Mouse (Mus musculus): ENCODE results near the gene Ankib1. TPM values are rescaled to one million over a fixed set of nuclear protein-coding genes. Genes with fewer than 3 reads are reported as not detected.

Gene Ankib1
- total and polyA plus RNA-seq, 3 experiments, result 14.5 to 19.5 TPM; not detected in 1

- TF ChIP-seq CTCF (IDR thresholded peaks at IDR 0.05 in 2 of 3, conservative IDR thresholded peaks at IDR 0.05 in 1 of 3; ENCODE audit: control insufficient read depth in 1 of 3, insufficient read depth in 1 of 3, low read depth in 2 of 3, low read length in 3 of 3, poor library complexity in 1 of 3, severe bottlenecking in 1 of 3), result no peak
- no peak for TF ChIP-seq CHD2 (IDR thresholded peaks at IDR 0.05; ENCODE audit: low read length)
- no peak for TF ChIP-seq NRF1 (IDR thresholded peaks at IDR 0.05; ENCODE audit: insufficient read depth, low read depth, low read length, poor library complexity, severe bottlenecking)
- TF ChIP-seq MYB (IDR thresholded peaks at IDR 0.05; ENCODE audit: low read depth, low read length), result no peak
- no peak for TF ChIP-seq TCF12 (IDR thresholded peaks at IDR 0.05; ENCODE audit: low read depth, low read length)
- no peak for TF ChIP-seq UBTF (IDR thresholded peaks at IDR 0.05; ENCODE audit: borderline replicate concordance, insufficient read depth, low read depth, low read length)
- peak; percentile 50 to 69; a peak in 3 of 4 replicates for TF ChIP-seq EP300 (IDR thresholded peaks at IDR 0.05; ENCODE audit: low read depth in 1 of 2, low read length in 2 of 2)
- TF ChIP-seq BHLHE40 (IDR thresholded peaks at IDR 0.05; ENCODE audit: borderline replicate concordance, low read depth, low read length), result no peak
- no peak for TF ChIP-seq JUND (IDR thresholded peaks at IDR 0.05; ENCODE audit: low read depth, low read length)
- peak; percentile 47; the same call in 1 of the 2 replicates for TF ChIP-seq MAFK (IDR thresholded peaks at IDR 0.05; ENCODE audit: borderline replicate concordance, low read depth, low read length)
- peak; percentile 51; the same call in 1 of the 2 replicates for TF ChIP-seq MAX (IDR thresholded peaks at IDR 0.05; ENCODE audit: low read length)
- no peak for TF ChIP-seq TAL1 (IDR thresholded peaks at IDR 0.05; ENCODE audit: low read length)
- no peak for TF ChIP-seq SMC3 (IDR thresholded peaks at IDR 0.05; ENCODE audit: low read depth, low read length)
- no peak for TF ChIP-seq MAZ (IDR thresholded peaks at IDR 0.05; ENCODE audit: low read depth, low read length)
- peak; percentile 19; the same call in 1 of the 2 replicates for TF ChIP-seq RCOR1 (IDR thresholded peaks at IDR 0.05; ENCODE audit: low read depth, low read length)
Observed at GRCm38 (mm10) chr5:3834107-3834506, 31.4 kb upstream of the Ankib1 start (continued).

DNA sequence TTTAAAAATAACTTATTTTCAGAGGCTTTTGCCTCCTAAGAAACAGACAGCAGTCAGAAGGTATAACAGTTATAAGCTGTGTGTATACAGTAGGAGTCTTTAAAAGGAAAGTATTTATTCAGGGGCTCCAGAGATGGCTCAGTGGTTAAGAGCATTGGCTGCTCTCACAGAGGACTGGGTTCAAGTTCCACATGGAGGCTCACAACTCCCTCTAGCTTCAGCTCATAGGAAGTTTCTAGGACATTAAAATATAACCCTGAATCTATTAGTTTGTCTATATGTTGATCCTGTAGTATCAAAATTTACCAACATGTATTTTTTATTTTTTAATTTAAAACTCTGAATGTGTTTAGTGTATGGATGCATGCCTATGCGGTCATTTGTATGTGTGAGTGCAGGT, 5.7 kb upstream of the Ankib1 start:
- Histone ChIP-seq H3K79me2 (ENCODE audit: control insufficient read depth, insufficient read depth, low read length, poor library complexity) (peaks cover 9% of the 10 kb centered on the region), H3K27ac (ENCODE audit: control insufficient read depth, low read depth, low read length) (no peak overlapping the region), H3K4me1 (ENCODE audit: control insufficient read depth in 1 of 2, insufficient read depth in 2 of 2, low read length in 2 of 2) (peaks cover 0 to 3% of the 10 kb centered on the region in 2 experiments; a peak in 2 of 4 replicates), H3K9ac (ENCODE audit: control insufficient read depth, low read depth, low read length, poor library complexity, severe bottlenecking) (no peak overlapping the region), H3K4me3 (ENCODE audit: control insufficient read depth in 1 of 2, insufficient read depth in 1 of 2, low read depth in 2 of 2, low read length in 2 of 2) (no peak overlapping the region), H3K9me3 (replicated peaks; ENCODE audit: insufficient read depth, low read length) (no peaks in the 10 kb centered on the region), H3K36me3 (ENCODE audit: control insufficient read depth in 1 of 2, insufficient read depth in 2 of 2, low read length in 2 of 2) (peaks cover 9 to 30% of the 10 kb centered on the region in 2 experiments), H3K27me3 (ENCODE audit: control insufficient read depth in 1 of 2, insufficient read depth in 2 of 2, low read length in 2 of 2) (no peaks in the 10 kb centered on the region)
- DNase-seq (ENCODE audit: low read depth, low spot score), result peak; percentile 36
- TF ChIP-seq ZC3H11A (IDR thresholded peaks at IDR 0.05; ENCODE audit: low read depth, low read length) (no peak), TAL1 (IDR thresholded peaks at IDR 0.05; ENCODE audit: low read length) (no peak), CTCF (IDR thresholded peaks at IDR 0.05 in 2 of 3, conservative IDR thresholded peaks at IDR 0.05 in 1 of 3; ENCODE audit: control insufficient read depth in 1 of 3, insufficient read depth in 1 of 3, low read depth in 2 of 3, low read length in 3 of 3, poor library complexity in 1 of 3, severe bottlenecking in 1 of 3) (peak in 1 of 3 experiments; percentile 32; a peak in 2 of 6 replicates), ETS1 (IDR thresholded peaks at IDR 0.05; ENCODE audit: low read depth, low read length) (no peak)
